Mouse (Mus musculus): Measurements from ENCODE around the gene Gm13698. TPM values are rescaled to one million over a fixed set of nuclear protein-coding genes. Genes with fewer than 3 reads are reported as not detected.
"Not testable (repeated sequence)": the region's sequence is repeated elsewhere in the genome, so short reads cannot be mapped to it uniquely, and the experiment has no call there.

The Gm13698 gene
- not detected in 2 replicates for total RNA-seq (2015)
- total RNA-seq (2017) = 0.07 and 0.08 TPM in 2 replicates

DNA sequence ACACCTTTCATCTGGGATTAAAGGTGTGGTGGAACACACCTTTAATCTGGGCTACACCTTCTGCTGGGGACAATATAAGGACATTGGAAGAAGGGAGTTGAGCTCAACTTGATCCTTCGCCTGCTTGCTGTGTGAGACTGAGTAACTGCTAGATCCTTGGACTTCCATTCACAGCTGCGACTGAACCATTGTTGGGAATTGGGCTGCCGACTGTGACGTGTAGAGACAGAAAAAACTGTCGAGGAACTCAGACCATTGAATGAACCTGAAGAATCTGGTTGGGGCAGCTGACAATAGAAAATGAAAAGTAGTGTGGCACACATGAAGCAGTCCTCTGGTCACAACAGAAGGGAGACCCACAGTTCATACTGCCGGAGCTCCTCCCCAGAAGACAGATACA, at the start of gene Gm13698:
Gm13698 (plus strand) TSS at position 301 of the 400 bp plus-strand sequence.
- not testable (repeated sequence) for ATAC-seq (replicated peaks; ENCODE audit: poor library complexity)

DNA sequence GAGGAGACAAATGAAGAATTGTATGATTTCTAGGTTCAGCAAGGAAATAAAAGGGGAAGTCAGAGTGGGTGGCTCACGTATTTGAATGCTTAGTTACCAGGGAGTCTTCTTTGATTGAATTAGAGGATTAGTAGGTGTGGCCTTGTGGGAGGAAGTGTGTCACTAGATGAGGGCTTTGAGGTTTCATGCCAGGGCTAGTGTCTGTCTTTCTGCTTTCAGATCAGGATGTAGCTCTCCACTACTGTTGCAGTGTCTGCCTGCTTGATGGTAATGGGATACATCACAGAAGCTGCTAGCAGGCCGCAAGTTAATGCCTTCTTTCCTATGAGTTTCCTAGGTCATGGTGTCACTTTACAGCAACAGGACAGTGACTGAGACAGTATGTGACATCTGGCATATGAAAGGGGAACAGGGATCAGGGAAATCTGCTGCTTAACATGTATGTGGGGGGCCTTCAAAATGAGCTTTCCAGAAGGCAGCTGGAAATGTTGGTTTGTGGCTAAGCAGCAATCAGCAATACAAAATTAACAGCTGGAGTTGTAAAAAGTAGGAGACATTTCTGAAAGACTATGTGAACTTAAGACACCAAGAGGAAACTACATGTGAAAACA, 25.9 kb upstream of the Gm13698 start:
- peak; percentile 100 for ATAC-seq (replicated peaks; ENCODE audit: poor library complexity)

DNA sequence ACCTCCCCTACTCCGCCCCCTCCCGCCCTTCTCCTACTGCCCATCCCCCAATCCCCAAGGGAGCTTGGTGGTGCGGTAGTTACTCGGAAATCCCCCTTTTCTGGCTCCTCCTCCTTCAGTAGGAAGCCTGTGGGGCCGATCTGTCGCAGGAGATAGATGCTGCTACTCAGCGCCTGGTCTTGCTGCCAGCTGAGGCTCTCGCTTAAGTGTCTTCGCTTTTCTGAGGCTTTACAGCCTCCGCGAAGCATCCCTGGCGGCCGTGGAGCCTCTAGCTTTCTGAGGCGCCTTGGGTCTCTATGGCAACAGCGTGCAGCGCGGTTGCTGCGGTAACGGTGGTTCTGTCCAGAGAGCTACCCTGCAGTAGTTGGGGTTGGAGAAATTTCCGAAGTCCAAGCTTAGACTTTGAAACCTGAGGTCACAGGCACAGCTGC, 14.5 kb upstream of the Gm13698 start, which contains the start of gene Zswim2:
Zswim2 (minus strand) TSS at position 298 of the 431 bp plus-strand sequence.
- peak; percentile 91 for ATAC-seq (replicated peaks; ENCODE audit: poor library complexity)

DNA sequence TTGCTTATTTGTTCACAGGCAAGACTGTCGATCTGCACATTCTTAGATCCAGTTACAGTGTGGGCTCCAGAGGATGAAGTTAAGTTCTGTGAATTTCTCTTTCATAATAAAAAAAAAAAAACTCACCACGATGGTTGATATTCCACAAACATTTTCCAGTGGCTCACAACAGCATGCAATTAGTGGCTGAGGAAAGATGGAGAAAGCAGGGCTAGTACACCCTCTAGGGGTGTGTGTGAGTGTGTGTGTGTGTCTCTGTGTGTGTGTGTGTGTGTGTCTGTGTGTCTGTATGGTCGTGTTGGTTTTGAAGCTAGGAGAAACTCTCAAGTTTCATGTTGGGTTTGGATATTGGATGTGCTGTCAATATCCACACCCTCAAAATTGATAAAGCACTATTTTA, 14.1 kb upstream of the Gm13698 start:
- ATAC-seq (replicated peaks; ENCODE audit: poor library complexity) = no peak

DNA sequence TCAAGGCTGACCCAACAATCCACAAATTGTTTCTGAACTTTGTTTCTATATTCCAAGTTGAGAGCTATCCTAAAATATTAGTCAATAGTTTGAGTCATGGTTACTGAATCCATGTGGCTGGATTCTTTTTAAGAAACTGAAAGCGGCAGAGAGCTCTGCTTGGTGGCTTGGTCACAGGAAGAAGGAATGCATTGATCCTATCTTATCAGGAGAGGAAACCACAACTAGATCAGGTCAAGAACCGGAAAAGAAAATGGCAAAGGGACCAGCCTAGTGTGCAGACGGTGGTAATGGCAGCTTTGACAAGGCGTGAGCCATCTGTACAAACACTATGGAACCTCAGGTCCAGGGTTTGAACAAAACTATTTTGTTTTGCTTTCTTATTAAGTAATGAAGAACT, 13.7 kb upstream of the Gm13698 start:
- ATAC-seq (replicated peaks; ENCODE audit: poor library complexity) = peak; percentile 23; the same call in 1 of the 2 replicates

DNA sequence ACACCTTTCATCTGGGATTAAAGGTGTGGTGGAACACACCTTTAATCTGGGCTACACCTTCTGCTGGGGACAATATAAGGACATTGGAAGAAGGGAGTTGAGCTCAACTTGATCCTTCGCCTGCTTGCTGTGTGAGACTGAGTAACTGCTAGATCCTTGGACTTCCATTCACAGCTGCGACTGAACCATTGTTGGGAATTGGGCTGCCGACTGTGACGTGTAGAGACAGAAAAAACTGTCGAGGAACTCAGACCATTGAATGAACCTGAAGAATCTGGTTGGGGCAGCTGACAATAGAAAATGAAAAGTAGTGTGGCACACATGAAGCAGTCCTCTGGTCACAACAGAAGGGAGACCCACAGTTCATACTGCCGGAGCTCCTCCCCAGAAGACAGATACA, 5.7 kb downstream of the Gm13698 start, which contains the start of gene Gm13693:
Gm13693 (plus strand) TSS at position 301 of the 400 bp plus-strand sequence.
- ATAC-seq (replicated peaks; ENCODE audit: poor library complexity) = not testable (repeated sequence)

DNA sequence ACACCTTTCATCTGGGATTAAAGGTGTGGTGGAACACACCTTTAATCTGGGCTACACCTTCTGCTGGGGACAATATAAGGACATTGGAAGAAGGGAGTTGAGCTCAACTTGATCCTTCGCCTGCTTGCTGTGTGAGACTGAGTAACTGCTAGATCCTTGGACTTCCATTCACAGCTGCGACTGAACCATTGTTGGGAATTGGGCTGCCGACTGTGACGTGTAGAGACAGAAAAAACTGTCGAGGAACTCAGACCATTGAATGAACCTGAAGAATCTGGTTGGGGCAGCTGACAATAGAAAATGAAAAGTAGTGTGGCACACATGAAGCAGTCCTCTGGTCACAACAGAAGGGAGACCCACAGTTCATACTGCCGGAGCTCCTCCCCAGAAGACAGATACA, 11.5 kb downstream of the Gm13698 start, which contains the start of gene Gm13695:
Gm13695 (plus strand) TSS at position 301 of the 400 bp plus-strand sequence.
- not testable (repeated sequence) for ATAC-seq (replicated peaks; ENCODE audit: poor library complexity)

DNA sequence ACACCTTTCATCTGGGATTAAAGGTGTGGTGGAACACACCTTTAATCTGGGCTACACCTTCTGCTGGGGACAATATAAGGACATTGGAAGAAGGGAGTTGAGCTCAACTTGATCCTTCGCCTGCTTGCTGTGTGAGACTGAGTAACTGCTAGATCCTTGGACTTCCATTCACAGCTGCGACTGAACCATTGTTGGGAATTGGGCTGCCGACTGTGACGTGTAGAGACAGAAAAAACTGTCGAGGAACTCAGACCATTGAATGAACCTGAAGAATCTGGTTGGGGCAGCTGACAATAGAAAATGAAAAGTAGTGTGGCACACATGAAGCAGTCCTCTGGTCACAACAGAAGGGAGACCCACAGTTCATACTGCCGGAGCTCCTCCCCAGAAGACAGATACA, 17.3 kb downstream of the Gm13698 start, which contains the start of gene Gm13696:
Gm13696 (plus strand) TSS at position 301 of the 400 bp plus-strand sequence.
- ATAC-seq (replicated peaks; ENCODE audit: poor library complexity) = not testable (repeated sequence)

DNA sequence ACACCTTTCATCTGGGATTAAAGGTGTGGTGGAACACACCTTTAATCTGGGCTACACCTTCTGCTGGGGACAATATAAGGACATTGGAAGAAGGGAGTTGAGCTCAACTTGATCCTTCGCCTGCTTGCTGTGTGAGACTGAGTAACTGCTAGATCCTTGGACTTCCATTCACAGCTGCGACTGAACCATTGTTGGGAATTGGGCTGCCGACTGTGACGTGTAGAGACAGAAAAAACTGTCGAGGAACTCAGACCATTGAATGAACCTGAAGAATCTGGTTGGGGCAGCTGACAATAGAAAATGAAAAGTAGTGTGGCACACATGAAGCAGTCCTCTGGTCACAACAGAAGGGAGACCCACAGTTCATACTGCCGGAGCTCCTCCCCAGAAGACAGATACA, 23.1 kb downstream of the Gm13698 start, which contains the start of gene Gm13694:
Gm13694 (plus strand) TSS at position 301 of the 400 bp plus-strand sequence.
- not testable (repeated sequence) for ATAC-seq (replicated peaks; ENCODE audit: poor library complexity)

DNA sequence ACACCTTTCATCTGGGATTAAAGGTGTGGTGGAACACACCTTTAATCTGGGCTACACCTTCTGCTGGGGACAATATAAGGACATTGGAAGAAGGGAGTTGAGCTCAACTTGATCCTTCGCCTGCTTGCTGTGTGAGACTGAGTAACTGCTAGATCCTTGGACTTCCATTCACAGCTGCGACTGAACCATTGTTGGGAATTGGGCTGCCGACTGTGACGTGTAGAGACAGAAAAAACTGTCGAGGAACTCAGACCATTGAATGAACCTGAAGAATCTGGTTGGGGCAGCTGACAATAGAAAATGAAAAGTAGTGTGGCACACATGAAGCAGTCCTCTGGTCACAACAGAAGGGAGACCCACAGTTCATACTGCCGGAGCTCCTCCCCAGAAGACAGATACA, 28.9 kb downstream of the Gm13698 start, which contains the start of gene Gm13697:
Gm13697 (plus strand) TSS at position 301 of the 400 bp plus-strand sequence.
- not testable (repeated sequence) for ATAC-seq (replicated peaks; ENCODE audit: poor library complexity)

DNA sequence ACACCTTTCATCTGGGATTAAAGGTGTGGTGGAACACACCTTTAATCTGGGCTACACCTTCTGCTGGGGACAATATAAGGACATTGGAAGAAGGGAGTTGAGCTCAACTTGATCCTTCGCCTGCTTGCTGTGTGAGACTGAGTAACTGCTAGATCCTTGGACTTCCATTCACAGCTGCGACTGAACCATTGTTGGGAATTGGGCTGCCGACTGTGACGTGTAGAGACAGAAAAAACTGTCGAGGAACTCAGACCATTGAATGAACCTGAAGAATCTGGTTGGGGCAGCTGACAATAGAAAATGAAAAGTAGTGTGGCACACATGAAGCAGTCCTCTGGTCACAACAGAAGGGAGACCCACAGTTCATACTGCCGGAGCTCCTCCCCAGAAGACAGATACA, 34.8 kb downstream of the Gm13698 start, which contains the start of gene Gm13691:
Gm13691 (plus strand) TSS at position 301 of the 400 bp plus-strand sequence.
- ATAC-seq (replicated peaks; ENCODE audit: poor library complexity) = not testable (repeated sequence)

DNA sequence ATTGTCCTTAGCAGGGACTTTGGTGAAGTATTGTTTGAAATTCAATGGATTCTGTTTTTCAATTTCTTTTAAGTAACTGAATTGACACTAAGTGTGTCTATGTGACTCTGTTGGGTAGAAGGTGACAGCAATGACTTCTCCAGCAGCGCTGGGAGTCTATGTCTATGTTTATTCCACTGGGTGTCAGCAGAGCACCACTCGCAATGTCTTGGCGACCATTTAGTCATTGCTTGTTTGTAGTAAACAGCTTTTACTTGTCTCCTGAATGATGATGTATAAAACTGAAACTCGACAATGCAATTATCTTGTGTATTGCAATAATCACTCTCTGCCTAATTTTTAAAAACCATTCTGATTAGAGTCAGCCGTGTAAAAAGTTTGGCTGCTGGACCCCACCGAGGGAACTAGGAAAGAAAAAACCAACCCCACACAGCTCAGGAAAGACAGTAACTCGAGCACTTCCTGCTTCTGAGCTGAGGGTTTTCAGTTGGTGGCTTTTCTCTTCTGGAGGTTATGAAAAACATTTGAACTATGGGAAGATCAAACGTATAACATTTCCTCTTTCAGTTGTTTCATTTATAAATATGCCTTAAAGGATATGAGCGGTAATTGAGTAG, 38.3 kb downstream of the Gm13698 start:
- peak; percentile 100 for ATAC-seq (replicated peaks; ENCODE audit: poor library complexity)

DNA sequence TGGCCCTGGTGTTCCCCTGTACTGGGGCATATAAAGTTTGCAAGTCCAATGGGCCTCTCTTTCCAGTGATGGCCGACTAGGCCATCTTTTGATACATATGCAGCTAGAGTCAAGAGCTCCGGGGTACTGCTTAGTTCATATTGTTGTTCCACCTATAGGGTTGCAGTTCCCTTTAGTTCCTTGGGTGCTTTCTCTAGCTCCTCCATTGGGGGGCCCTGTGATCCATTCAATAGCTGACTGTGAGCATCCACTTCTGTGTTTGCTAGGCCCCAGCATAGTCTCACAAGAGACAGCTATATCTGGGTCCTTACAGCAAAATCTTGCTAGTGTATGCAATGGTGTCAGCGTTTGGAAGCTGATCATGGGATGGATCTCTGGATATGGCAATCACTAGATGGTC, 39.0 kb downstream of the Gm13698 start:
- not testable (repeated sequence) for ATAC-seq (replicated peaks; ENCODE audit: poor library complexity)

Other genes with a start within 250 kb of the Gm13698 start
- gene Itgav, start 231.3 kb upstream of the Gm13698 start, total RNA-seq (2015) = 23.4 and 30.9 TPM in 2 replicates
- 9.5 and 20.9 TPM in 2 replicates for gene Itgav, start 231.3 kb upstream of the Gm13698 start, total RNA-seq (2017)
- gene Fam171b, start 143.1 kb upstream of the Gm13698 start, total RNA-seq (2015) = not detected in 2 replicates
- not detected in 2 replicates for gene Fam171b, start 143.1 kb upstream of the Gm13698 start, total RNA-seq (2017)
- gene Zswim2, start 14.5 kb upstream of the Gm13698 start, total RNA-seq (2015) = not detected in 2 replicates
- gene Zswim2, start 14.5 kb upstream of the Gm13698 start, total RNA-seq (2017) = not detected in 2 replicates
- gene Gm13693, start 5.8 kb downstream of the Gm13698 start, total RNA-seq (2015) = not detected in 2 replicates
- gene Gm13693, start 5.8 kb downstream of the Gm13698 start, total RNA-seq (2017) = 0.07 and 0.08 TPM in 2 replicates
- gene Gm13695, start 11.6 kb downstream of the Gm13698 start, total RNA-seq (2015) = not detected in 2 replicates
- gene Gm13695, start 11.6 kb downstream of the Gm13698 start, total RNA-seq (2017) = not detected in 2 replicates
- not detected in 2 replicates for gene Gm13696, start 17.4 kb downstream of the Gm13698 start, total RNA-seq (2015)
- gene Gm13696, start 17.4 kb downstream of the Gm13698 start, total RNA-seq (2017) = 0.07 and 0.08 TPM in 2 replicates
- gene Gm13694, start 23.2 kb downstream of the Gm13698 start, total RNA-seq (2015) = not detected in 2 replicates
- gene Gm13694, start 23.2 kb downstream of the Gm13698 start, total RNA-seq (2017) = 0.07 and 0.08 TPM in 2 replicates
- not detected in 2 replicates for gene Gm13697, start 29.1 kb downstream of the Gm13698 start, total RNA-seq (2015)
- 0.07 and 0.08 TPM in 2 replicates for gene Gm13697, start 29.1 kb downstream of the Gm13698 start, total RNA-seq (2017)
- gene Gm13691, start 34.9 kb downstream of the Gm13698 start, total RNA-seq (2015) = not detected in 2 replicates
- 0.04 TPM in 1 of 2 replicates, not detected in the other for gene Gm13691, start 34.9 kb downstream of the Gm13698 start, total RNA-seq (2017)

Data from megakaryocyte progenitor cell, adult 5-6 weeks (primary cell).